Comparison of ENCODE assay signal across 11 mouse cellular contexts in genomic region chr4:148770582-148771408, GRCm38 (mm10). TPM values are rescaled to one million over a fixed set of nuclear protein-coding genes. Genes with fewer than 3 reads are reported as not detected.
DNase-seq lines count a peak whose midpoint lies in the region; ATAC-seq and TF ChIP-seq lines count a peak whose summit lies in the region.
"Had no signal": no experiment of that assay in that cellular context is flagged by ENCODE, and none has a peak within 500 bp of the region (broad histone marks: within the 10 kb centered on the region; RNA-seq: fewer than 3 reads in every experiment).

No protein-coding gene starts in this region.

- peak; percentile 64 for ATAC-seq in kidney, postnatal 0 days (replicated peaks; ENCODE audit: low FRiP score, low read depth)
- ATAC-seq in embryonic facial prominence, embryonic 15.5 days (ENCODE audit: insufficient number of reproducible peaks, low FRiP score, low TSS enrichment, low read depth): peak; percentile 45; the same call in 1 of the 2 replicates

- no peaks in the 10 kb centered on the region for H3K9me3 ChIP-seq in kidney, postnatal 0 days (replicated peaks; ENCODE audit: low read length)
- H3K9me3 ChIP-seq in embryonic facial prominence, embryonic 15.5 days (replicated peaks): no peaks in the 10 kb centered on the region
- H3K9me3 ChIP-seq in limb, embryonic 10.5 days (replicated peaks): no peaks in the 10 kb centered on the region
- H3K9me3 ChIP-seq: G1E; limb, embryonic 15.5 days had no signal

- H3K36me3 ChIP-seq in kidney, postnatal 0 days (ENCODE audit: insufficient read depth, low read length): no peaks in the 10 kb centered on the region
- no peaks in the 10 kb centered on the region for H3K36me3 ChIP-seq in embryonic facial prominence, embryonic 15.5 days
- H3K36me3 ChIP-seq in limb, embryonic 10.5 days: no peaks in the 10 kb centered on the region
- H3K36me3 ChIP-seq: G1E; limb, embryonic 15.5 days had no signal

- no peak overlapping the region for H3K27ac ChIP-seq in kidney, postnatal 0 days
- no peak overlapping the region for H3K27ac ChIP-seq in embryonic facial prominence, embryonic 15.5 days (replicated peaks)
- peak overlapping the region; percentile 70 for H3K27ac ChIP-seq in limb, embryonic 10.5 days
- H3K27ac ChIP-seq: limb, embryonic 15.5 days had no signal

- no peak overlapping the region for H3K9ac ChIP-seq in kidney, postnatal 0 days (ENCODE audit: low read depth, low read length)
- H3K9ac ChIP-seq in embryonic facial prominence, embryonic 15.5 days: no peak overlapping the region
- H3K9ac ChIP-seq: limb, embryonic 15.5 days had no signal

- no peak overlapping the region for H3K4me3 ChIP-seq in kidney, postnatal 0 days (replicated peaks; ENCODE audit: low read depth, low read length)
- no peak overlapping the region for H3K4me3 ChIP-seq in embryonic facial prominence, embryonic 15.5 days (replicated peaks)
- peak overlapping the region; percentile 35 for H3K4me3 ChIP-seq in limb, embryonic 10.5 days
- H3K4me3 ChIP-seq: limb, embryonic 15.5 days had no signal

- peaks cover 10% of the 10 kb centered on the region for H3K27me3 ChIP-seq in kidney, postnatal 0 days (ENCODE audit: insufficient read depth, low read length)
- H3K27me3 ChIP-seq in embryonic facial prominence, embryonic 15.5 days: peaks cover 50% of the 10 kb centered on the region
- H3K27me3 ChIP-seq in limb, embryonic 10.5 days (ENCODE audit: low read depth, poor library complexity, severe bottlenecking): peaks cover 65% of the 10 kb centered on the region

- DNase-seq in kidney, postnatal 0 days (ENCODE audit: low spot score): peak; percentile 58
- no peak for DNase-seq in kidney, postnatal 14 days
- peak; percentile 75 for DNase-seq in limb, embryonic 10.5 days (ENCODE audit: low spot score)
- peak; percentile 73 for DNase-seq in retina, embryonic 14.5 days (ENCODE audit: low spot score)
- no peak for DNase-seq in right cerebral cortex, postnatal 14 days
- no peak for DNase-seq in lung, postnatal 4 days
- DNase-seq in right cerebral cortex, adult 18-20 months: no peak
- DNase-seq: gastrocnemius, postnatal 10 days had no signal

- no peak for TF ChIP-seq CTCF in kidney, postnatal 0 days (IDR thresholded peaks at IDR 0.05; ENCODE audit: low read depth)

- H3K4me1 ChIP-seq in kidney, postnatal 0 days (replicated peaks; ENCODE audit: insufficient read depth, low read length): 0 out of 2 replicates have a peak, but pooled peaks cover 12% of the 10 kb centered on the region
- H3K4me1 ChIP-seq in embryonic facial prominence, embryonic 15.5 days: peaks cover 19% of the 10 kb centered on the region
- H3K4me1 ChIP-seq in limb, embryonic 10.5 days: peaks cover 47% of the 10 kb centered on the region

- H3K4me2 ChIP-seq in kidney, postnatal 0 days (ENCODE audit: low read length): 0 out of 2 replicates have a peak overlapping the region, but pooled peaks have one; percentile 18
- peak overlapping the region; percentile 4; the same call in 1 of the 2 replicates for H3K4me2 ChIP-seq in embryonic facial prominence, embryonic 15.5 days (replicated peaks)
- H3K4me2 ChIP-seq: limb, embryonic 15.5 days had no signal

- 6% methylated on average over 21 of the region's 21 CpGs for WGBS in kidney, postnatal 0 days
- 6% methylated on average over 21 of the region's 21 CpGs for WGBS in embryonic facial prominence, embryonic 15.5 days
- WGBS in limb, embryonic 10.5 days: 2% methylated on average over 21 of the region's 21 CpGs

RNA-seq across cellular contexts. Expression of gene Casz1, which starts 33.4 kb away (rescaled TPM):
- 6.2 and 6.7 TPM in 2 replicates for polyA plus RNA-seq in kidney, postnatal 0 days (2015; fragmentation: Nextera tagmentation; extraction: Ambion mirVana)
- polyA plus RNA-seq in embryonic facial prominence, embryonic 15.5 days (2015; fragmentation: Nextera tagmentation; extraction: Ambion mirVana): 10.1 and 11.2 TPM in 2 replicates
- 1.0 and 2.1 TPM in 2 replicates for polyA plus RNA-seq in limb, embryonic 10.5 days (2016; fragmentation: Nextera tagmentation; extraction: Ambion mirVana)

Comparison
In these comparisons a context has a peak if more than half of its experiments do, and no peak if none do; other contexts are left out.
1. DNase-seq: peak in kidney, postnatal 0 days (single experiment), limb, embryonic 10.5 days (single experiment) and retina, embryonic 14.5 days (single experiment); none in kidney, postnatal 14 days (single experiment), right cerebral cortex, postnatal 14 days (single experiment), lung, postnatal 4 days (0 of 2) and right cerebral cortex, adult 18-20 months (single experiment).